Mouse (Mus musculus) liver, postnatal 0 days (tissue): ENCODE data around the gene U2af2.

Source experiments
- CTCF ChIP-seq: sonication (generic); IDR thresholded peaks from 2 replicates; pipeline ENCODE4 v1.5.1; 2016; ENCODE audit warnings: antibody characterized with exemption, low read depth
- EP300 ChIP-seq: IDR thresholded peaks from 2 replicates; pipeline ENCODE4 v1.6.1; 2016; ENCODE audit warnings: antibody characterized with exemption, low read depth, mild to moderate bottlenecking

DNA sequence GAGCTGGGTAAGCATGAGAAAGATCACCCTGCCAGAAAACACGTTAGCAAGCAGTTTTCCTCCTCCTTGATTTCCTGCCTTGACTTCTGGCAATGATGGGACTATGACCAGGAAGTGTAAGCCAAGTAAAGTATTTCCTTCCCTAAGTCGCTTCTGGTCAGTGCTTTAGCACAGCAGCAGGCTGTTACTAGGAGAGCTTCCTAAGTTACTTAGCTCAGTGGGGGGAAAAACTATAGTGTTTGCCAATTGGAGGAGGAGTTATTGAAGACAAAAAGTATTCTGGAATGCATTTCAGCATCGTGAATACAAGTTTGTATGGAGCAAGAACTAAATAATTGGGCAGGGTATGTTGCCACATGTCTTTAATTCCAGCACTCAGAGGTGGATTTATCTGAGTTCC is 50.8 kb downstream of the U2af2 start:
- no peak for TF ChIP-seq CTCF
- no peak for TF ChIP-seq EP300
